Mouse (Mus musculus) urinary bladder, postnatal 36 days (tissue): Measurements from ENCODE around the gene Rhob.
"Not testable (repeated sequence)": the region's sequence is repeated elsewhere in the genome, so short reads cannot be mapped to it uniquely, and the experiment has no call there.

Source experiments
- DNase-seq, 2 experiments: peaks; one replicate each; pipeline ENCODE4 v3.0.0; 2022; ENCODE audit warnings: low spot score in 2 of 2, mixed read lengths in 1 of 2

Gene Rhob

DNA sequence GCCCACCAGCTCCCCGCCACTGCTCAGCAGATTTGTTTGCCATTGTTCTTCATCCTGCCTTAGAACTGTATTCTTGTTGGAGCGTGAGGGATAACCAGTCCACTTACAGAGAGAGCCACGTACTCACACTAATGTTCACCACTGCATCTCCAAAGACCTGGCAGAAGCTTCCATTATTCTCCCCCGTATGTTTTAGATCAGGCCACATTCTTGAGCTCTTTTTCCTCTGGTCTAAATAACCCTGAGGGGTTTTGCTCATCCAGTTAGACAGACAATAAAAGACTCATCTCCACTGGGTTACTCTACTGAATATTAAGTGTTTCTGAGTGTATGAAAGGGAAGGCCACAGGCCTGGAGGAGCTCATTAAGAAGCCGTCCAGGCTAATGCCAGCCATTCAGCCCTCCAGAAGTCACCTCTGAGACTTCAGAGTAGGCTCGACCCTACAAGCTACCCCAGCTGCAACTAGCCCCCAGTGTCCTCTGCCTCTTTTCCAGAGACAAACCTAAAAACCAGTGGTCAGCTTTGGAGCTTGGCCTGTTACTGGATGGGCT is 24.9 kb downstream of the Rhob start:
- DNase-seq = no peak

DNA sequence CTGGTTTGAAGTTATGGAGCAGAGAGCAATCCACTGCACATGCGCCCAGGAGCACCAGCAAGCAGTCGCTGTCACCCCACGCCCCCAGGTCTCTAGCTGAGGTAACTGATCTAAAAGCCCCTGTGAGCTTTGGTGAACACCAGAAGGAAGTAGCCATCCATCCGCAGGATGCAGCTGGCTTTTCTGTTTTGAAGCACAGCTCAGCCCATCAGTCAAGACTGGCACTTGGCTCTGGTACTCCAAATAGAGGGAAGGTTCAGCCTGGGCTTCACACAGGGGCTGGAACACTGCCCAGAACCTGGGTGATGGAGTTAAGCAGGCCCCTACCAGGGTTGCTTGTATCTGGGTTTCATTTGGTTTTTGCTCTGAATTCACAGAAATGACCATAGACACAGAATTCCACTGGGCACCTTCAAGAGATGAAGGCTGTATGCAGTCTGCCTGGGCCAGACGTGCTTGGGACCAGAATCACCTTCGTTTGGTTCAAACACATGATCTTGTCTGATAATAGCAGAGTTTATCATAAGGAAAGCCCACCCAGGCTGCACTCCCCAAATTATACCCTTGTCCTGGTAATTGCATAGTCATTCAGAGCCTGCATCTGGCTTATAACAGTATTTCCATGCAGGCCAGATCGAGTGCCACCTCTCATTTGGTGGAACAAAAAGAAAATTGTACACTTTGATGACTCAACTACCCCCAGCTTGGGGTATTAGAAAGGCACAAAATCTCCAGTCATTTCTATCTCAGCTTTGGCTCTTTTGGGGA is 27.0 kb downstream of the Rhob start:
- no peak for DNase-seq

DNA sequence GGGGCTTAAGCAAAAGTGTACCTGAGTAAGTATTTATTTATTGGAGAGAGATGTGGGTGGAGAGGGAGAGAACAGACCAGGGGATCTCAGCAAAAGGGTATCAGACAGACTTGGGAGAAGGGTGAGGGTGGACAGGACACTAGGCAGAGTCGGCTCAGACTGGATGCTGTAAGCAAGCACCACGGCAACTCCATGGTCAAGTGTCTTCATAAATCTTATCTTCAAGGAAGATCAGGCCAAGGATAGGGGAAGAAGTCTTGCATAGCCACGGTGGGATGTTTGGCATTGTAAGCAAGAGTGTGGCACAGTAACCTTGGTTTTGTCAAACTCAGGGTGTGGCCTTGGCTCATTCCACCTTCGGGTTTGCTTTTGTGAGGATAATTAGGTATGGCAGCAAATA is 27.8 kb downstream of the Rhob start:
- DNase-seq = no peak

DNA sequence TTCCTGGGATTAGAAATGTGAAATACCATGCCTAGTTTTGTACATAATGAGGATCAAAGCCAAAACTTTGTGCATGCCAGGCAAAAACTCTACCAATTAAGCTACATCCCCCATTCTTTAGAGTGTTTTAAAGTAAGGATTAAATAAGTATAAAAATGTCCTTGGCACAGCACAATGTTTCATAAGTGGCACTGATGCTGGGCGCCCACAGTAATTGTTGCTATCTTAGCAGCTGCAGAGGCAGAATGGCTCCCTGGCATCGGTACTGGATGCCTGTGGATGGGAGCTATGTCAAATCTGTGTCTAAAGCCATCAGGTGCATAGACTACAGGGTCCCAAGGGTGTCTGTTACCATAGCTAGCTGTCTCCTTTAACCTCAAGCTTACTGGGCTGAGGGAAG is 28.8 kb downstream of the Rhob start:
- no peak for DNase-seq

DNA sequence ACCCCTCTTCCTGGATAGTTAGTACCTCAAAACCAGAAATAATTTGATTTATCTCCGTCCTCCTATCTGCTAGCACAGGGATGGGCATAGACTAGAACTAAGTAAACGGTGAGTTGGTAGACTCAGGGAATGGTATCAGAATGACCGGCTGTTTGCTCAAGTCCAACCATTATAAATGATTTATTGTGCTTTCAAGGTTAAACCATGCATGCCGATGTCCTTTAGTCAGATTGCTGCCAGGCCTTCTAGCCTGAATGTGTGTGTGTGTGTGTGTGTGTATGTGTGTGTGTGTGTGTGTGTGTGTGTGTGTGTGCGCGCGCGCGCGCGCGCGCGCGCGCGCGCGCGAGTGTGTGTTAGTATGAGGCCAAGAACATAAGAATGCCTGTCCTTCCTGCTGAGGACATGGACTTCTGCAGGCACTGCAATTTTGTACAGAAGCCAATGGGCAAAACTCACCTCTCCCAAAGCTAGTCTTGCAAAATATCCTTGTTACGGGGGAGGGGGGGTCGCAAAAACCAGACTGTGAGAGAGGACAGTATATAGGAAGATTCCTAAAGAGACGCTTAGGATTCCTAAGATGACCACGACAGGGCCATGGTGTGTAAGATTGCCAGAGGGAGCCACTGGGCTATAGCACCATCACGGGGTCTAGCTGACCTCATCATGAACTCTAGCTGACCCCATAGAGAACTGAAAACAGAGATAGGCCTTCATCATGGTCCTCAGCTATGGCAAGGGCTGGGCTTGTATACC is 29.9 kb downstream of the Rhob start:
- DNase-seq = no peak

DNA sequence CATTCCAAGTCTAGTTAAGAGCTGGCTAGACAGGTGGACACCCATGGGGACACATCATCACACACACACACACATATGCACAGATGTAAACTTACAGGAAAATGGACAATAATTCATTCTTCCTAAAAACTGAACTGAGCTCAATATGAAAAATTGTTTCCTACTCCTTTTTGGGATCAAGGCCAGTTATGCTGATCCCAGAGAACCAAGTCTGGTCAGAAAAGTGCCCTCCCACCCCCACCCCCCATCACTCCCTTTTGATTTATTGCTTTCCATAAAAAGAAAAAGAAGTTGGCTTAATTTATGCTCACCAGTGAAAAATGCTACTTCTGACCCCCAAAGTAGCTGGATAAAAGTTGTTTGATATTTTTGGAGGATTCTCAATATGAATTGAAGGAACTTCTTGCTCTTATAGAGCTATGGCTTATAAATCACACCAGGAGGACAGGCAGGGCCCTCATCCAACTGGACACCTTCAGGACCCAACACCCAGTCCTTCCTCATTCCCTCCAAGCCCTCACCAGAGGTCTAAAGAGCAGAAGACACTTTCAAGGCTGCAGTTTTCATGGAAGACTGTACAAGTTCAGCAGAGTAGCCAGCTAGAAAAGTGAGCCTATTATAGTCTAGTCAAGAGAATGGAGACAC is 31.5 kb downstream of the Rhob start:
- no peak for DNase-seq

DNA sequence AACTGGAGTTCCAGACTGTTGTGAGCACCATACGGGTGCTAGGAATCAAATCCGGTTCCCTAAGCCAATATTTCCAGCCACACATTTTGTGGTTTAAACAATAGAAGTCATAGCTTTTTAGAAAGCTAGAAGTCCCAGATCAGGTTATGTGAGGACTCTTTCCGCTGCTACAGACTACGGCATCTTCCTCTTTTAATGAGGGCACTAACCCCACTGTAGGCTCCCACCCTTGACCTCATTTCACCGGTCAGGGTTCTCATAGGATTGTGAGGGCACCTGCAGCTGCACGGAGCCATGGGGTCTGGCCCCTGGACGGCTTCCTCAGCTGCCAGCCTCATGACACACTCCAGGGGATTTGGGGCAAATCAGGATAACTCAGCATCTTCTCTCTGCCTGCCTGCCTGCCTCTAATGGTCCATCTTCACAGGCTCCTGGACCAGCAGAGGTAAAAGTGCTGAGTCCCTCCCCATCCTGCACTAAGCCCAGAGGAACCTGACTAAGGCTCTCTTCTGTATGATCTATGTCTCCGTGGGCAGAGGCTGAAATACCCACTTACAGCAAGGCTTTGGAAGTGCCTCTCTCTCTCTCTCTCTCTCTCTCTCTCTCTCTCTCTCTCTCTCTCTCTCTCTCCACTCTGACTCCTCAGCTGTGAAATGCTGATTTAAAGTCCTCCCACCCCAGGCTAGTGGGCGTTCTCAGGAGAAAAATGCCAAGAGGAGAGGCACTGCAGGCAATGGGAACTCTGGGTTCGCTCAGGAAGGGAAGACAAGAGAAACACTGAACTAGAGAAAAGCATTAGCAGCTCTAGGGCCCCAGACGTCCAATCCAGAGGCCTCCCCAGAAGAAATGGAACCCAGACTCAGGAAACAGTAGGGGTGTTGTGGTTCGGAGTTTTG is 32.5 kb downstream of the Rhob start:
- no peak for DNase-seq

DNA sequence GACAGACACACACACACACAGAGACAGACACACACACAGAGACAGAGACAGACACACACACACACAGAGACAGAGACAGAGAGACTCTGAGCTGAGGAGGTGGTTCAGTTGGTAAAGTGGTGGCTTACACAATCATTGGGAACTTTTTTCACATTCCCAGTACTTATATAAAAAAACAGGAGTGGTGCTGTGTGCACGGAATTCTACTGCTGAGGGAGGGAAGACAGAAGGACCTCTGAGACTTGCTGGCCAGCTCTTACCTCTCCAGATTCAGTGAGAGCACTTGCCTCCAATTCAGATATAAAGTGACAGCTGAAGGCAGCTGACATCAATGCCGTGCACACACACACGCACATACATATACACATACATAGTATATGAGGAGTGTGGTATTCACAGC is 34.1 kb downstream of the Rhob start:
- DNase-seq = no peak

DNA sequence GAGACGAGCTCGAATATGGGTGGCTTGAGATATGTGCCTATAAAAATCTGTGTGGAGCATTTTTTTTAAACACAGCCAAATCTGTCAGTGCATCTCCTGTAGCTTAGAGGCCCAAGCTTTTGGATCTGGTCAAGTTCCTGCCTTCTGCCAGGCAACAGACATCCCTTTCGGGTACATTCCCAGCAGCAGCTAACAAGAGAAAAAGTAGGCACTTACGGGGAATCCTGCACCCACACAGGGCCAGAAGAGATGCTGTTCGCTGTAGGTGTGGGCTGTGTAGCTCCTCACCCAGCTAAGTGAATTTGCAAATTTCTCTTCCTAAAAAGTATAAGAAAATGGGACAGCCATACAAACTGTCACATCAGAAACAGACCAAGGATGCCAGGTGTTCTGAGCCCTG is 34.8 kb downstream of the Rhob start:
- DNase-seq = no peak

DNA sequence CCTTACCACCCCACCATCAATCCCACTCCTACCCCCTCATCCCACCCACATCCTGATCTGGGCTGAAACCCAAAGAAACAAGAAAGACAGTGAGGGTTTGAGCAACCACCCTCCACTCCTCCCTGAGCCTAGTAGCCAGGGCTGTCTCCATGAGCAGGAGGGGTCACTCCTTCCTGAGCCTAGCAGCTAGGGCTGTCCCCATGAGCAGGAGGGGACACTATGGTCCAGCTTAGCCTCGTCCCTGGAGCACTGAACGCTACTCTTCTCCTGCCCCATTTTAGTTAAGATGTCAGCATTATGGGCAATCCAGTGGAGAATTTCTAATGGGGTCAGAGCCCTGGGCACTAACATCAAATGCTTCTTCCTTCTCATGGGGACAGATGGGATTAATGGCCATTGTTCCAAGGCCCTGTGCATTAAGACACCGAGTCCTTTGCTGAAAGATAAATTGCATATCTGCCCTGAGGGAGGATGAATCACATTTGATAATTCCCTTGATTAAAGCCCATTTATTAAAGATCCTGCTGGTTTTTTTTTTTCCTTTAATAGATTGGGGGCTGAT is 36.1 kb downstream of the Rhob start:
- no peak for DNase-seq

DNA sequence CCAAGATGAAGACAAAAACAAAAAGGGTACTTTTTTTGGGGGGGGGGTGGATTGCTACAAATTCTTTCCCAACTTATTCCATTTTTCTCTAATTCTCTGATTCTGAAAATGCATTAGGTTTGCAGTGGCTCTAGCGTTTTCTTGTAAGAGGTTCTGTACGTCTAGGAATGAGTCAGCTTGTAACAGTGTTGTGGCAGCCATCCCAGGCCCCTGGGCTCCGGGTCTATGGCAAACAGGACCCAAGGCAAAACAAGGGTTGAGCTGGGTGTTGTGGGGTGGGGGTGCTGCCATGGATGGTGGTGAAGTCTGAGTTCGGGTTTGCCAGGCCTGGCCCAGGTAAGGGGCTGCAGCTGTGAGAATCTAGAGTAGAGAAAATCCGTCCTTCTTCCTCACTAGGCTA is 37.3 kb downstream of the Rhob start:
- DNase-seq = no peak

DNA sequence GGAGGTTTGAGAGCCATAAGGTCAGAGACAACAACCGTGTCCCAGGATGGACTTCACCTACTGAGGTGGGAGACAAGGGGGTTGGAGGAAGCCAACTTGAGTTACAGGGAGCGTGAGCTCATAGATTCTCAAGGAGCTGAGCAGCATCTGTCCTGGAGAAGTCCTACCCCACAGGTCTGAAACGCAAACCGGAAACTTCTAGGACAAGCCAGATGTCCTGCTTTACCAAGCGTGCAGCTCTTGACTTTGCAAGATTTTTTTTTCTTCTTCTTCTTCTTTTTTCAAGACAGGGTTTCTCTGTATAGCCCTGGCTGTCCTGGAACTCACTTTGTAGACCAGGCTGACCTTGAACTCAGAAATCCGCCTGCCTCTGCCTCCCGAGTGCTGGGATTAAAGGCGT is 38.2 kb downstream of the Rhob start:
- not testable (repeated sequence) for DNase-seq

DNA sequence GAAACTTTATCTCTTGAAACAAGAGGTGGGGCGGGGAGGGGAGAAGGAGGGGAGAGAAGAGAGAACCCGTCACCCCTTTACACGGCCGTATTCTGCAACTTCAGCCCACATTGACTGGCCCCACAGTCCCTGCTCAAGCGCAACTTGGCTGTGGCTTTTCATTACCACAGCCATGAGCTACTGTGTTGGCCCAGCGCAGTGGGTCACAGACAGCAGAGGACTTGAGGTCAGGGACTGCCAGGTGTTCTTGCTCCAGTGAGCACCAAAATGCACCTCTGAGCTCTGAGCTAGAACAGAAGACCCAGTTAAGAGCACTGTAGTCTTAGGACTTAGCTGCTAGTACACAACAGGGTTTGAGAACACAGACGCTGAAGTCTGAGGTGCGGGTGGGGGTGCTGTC is 41.4 kb downstream of the Rhob start:
- no peak for DNase-seq

DNA sequence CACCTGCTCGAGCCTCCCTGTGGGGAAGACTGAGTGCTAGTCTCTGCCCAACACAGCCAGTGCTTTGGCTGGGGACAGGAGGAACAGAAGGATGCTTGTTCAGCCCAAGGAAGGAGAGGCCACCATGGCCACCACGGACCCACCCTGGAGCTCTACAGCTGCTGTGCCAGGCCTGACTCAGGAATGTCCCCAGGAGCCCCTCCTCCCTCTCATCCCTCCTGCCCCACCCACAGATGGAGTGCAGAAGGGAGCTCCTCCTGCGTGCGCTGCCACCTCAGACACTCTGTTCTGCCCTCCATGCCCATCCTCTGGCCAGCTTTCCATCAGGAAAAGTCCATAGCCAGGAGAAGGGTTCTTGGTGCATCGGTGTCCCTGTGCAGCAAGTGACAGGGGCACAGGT is 42.8 kb downstream of the Rhob start:
- no peak for DNase-seq

DNA sequence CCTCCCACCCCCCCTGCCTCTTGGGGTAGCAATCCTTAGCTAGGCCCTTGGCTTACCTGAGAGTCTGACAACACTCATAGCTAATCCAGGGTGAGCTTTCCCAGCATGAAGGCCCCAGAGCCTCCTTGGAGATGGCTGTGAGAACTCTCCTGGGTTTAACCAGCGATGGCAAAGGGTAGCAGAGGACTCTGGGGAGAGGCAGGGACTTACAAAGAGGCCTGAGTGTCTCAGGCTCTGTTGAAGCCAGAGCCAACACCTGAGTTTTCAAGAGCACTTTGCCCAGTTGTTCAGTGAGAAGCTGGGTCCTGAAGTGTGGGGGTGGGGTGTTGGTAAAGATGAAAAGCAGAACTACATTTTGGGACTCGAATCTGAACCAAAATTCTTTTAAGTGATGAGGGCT is 44.8 kb downstream of the Rhob start:
- no peak for DNase-seq

DNA sequence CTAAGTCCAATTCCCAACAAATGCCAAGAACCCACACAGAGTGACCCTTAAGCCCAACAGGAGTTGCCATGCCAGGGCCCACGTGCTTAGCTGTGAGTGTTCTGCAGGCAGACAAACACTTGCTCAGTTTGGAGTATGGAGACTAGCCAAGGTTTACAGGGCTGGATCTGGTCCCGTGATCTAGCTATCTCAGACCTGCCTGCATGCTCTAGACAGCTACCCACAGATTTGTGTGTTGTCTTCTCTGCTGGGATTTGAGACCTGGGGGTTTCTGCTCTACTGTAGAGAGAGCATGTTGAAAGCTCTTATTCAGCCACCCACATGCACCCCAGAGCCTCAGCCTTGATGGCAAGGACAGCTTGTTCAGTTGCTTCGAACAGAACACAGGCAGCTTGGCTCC is 45.3 kb downstream of the Rhob start:
- peak in 1 of 2 experiments; percentile 67 for DNase-seq

DNA sequence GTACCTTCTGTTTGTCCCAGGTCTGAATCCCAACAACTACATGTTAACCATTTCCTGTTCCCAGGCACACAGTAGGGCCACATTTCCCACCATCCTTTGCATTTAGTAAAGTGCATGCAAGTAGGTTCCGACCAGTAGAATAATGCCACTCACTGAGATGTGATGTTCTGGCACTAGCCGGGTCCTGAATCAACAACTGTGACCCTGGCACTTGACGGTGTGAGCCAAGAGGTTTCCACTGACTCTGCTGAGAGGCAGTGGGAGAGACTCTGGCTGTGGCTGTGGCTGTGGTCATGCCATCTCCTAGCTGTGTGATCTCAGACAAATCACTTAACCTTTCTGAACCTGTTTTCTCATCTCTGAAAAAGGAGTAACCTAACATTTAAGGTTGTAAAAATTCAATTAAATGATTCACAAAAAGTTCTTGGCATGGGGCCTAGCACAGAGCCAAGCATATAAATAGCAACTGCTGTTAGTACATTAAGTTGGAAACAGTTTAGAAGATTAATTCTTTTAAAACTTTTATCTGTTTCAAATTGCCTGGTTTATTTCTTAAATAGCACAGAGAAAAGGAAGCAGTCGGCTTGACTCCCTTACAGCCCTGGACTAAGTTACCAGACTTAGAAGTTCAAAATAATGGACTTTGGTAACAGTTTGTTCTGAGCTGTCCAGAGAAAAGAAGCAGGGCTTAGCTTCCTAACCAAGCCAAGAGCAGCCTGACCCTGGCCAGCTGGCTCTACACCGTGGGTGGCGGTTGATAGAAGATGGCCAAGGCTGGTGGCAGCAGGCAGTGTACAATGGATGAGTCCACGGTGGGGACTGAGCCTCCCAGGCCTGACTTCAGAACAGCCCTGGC is 46.8 kb downstream of the Rhob start:
- DNase-seq = peak in 1 of 2 experiments; percentile 67

DNA sequence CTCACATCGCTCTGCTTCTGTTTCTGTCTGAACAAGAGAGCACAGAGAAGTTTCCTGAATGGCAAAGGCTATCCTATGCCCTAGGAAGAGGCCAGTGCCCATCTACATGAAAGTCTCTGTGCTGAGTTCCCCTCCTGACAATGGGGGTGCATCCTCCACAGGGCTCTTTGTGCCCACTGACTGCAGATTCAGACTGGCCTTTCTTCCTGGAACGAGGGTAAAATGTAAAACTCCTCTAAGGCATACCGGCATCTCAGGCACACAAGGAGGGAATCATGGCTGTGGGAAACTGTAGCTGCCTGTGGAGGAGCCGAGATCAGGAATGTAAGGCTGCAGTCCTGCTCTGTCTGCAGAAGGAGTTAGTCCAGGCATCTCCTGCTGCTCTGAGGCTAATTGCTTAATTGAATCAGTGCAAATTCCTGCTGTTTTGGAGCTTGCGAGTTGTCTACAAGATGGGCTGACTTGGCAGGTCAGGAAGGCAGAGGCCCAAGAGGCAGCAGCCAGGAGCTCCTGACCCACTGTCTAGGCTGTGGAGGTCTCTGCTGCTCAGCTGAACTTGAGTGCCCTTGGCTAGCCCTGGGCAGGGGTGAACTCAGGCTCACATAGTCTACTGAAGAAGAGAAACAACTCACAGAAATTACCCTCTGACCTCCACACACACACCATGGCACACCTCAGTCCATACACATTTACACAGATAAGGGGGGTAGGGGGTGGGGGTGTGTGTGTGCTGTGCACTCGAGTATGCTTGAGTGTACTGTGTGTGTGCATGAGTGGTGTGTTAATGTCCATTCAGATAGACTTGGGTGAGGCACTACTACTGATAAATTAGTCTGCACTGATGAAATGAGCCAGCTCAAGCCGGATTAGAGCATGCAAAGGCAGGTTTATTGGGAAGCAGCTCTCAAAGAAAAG is 48.0 kb downstream of the Rhob start:
- DNase-seq = no peak

DNA sequence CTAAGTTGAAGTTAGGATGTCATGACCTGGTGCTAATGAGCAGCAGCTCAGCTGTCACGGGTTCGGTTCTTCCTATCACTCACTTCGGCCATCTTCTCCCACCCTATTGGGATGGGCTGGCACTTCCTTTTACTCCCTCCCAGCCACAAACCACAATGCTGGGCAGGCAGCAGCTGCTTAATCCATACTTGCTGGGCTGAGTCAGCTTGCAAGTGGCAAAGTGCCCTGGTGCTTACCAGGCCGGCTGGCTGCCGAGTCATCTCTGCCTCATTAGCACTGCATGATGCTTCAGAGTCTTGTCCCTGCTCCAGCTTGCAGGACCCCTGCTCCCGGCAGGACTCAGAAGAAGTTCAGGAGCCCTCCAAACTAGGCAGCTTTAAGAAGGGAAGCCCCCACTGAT is 49.2 kb downstream of the Rhob start:
- DNase-seq = peak in 1 of 2 experiments; percentile 51
